Mouse (Mus musculus): ENCODE measurements around the gene Dpep3. TPM values are rescaled to one million over a fixed set of nuclear protein-coding genes. Genes with fewer than 3 reads are reported as not detected.

Gene Dpep3
- polyA plus RNA-seq, 1 experiment, result 0.05 TPM

- TF ChIP-seq CTCF (conservative IDR thresholded peaks at IDR 0.05; ENCODE audit: insufficient read depth, insufficient read length, low read depth, low read length) (no peak), POLR2A (IDR thresholded peaks at IDR 0.05; ENCODE audit: low read depth, low read length) (no peak)
- Histone ChIP-seq H3K27me3 (replicated peaks; ENCODE audit: control insufficient read depth, insufficient read depth, low read length) (no peaks in the 10 kb centered on the region), H3K36me3 (ENCODE audit: control insufficient read depth, insufficient read depth, low read length) (no peaks in the 10 kb centered on the region), H3K27ac (ENCODE audit: insufficient read depth, low read depth, low read length) (peak overlapping the region; percentile 66), H3K4me3 (ENCODE audit: insufficient read depth, low read depth, low read length) (no peak overlapping the region), H3K4me1 (ENCODE audit: control insufficient read depth, insufficient read depth, low read length) (peaks cover 6% of the 10 kb centered on the region; the same call in 1 of the 2 replicates)
- 22% methylated on average over 7 of the region's 7 CpGs for WGBS
- DNase-seq, result peak; percentile 64
Measured at GRCm38 (mm10) chr8:105951057-105951659, 28.1 kb downstream of the Dpep3 start.

- 63% methylated on average over 10 of the region's 10 CpGs for WGBS
Measured at GRCm38 (mm10) chr8:105949350-105949749, 29.9 kb downstream of the Dpep3 start.

GRCm38 (mm10) chr8:105943321-105943739, 35.9 kb downstream of the Dpep3 start, which contains the start of gene Lcat:
Gene Lcat (minus strand): TSS chr8:105943382.
- DNase-seq, result no peak
- no peak for TF ChIP-seq POLR2A (IDR thresholded peaks at IDR 0.05; ENCODE audit: low read depth, low read length)
- no peak for TF ChIP-seq CTCF (conservative IDR thresholded peaks at IDR 0.05; ENCODE audit: insufficient read depth, insufficient read length, low read depth, low read length)
- H3K27ac ChIP-seq (ENCODE audit: insufficient read depth, low read depth, low read length), result no peak within 1 kb of the TSS
- 91% methylated on average over 8 of the region's 8 CpGs for WGBS
- no peak within 1 kb of the TSS for H3K4me3 ChIP-seq (ENCODE audit: insufficient read depth, low read depth, low read length)
- no peaks in the 10 kb centered on the region for H3K4me1 ChIP-seq (ENCODE audit: control insufficient read depth, insufficient read depth, low read length)
- H3K36me3 ChIP-seq (ENCODE audit: control insufficient read depth, insufficient read depth, low read length), result no peaks in the 10 kb centered on the region
- H3K27me3 ChIP-seq (replicated peaks; ENCODE audit: control insufficient read depth, insufficient read depth, low read length), result no peaks in the 10 kb centered on the region

More at GRCm38 (mm10) chr8:105949350-105949749, 29.9 kb downstream of the Dpep3 start:
- DNase-seq, result peak; percentile 21
- TF ChIP-seq CTCF (conservative IDR thresholded peaks at IDR 0.05; ENCODE audit: insufficient read depth, insufficient read length, low read depth, low read length) (no peak), POLR2A (IDR thresholded peaks at IDR 0.05; ENCODE audit: low read depth, low read length) (no peak)
- Histone ChIP-seq H3K36me3 (ENCODE audit: control insufficient read depth, insufficient read depth, low read length) (no peaks in the 10 kb centered on the region), H3K27me3 (replicated peaks; ENCODE audit: control insufficient read depth, insufficient read depth, low read length) (no peaks in the 10 kb centered on the region), H3K27ac (ENCODE audit: insufficient read depth, low read depth, low read length) (no peak overlapping the region), H3K4me3 (ENCODE audit: insufficient read depth, low read depth, low read length) (no peak overlapping the region), H3K4me1 (ENCODE audit: control insufficient read depth, insufficient read depth, low read length) (peaks cover 6% of the 10 kb centered on the region; the same call in 1 of the 2 replicates)

GRCm38 (mm10) chr8:105942542-105942941, 36.7 kb downstream of the Dpep3 start:
- Histone ChIP-seq H3K4me1 (ENCODE audit: control insufficient read depth, insufficient read depth, low read length) (no peaks in the 10 kb centered on the region; the same call in 1 of the 2 replicates), H3K4me3 (ENCODE audit: insufficient read depth, low read depth, low read length) (no peak overlapping the region), H3K36me3 (ENCODE audit: control insufficient read depth, insufficient read depth, low read length) (no peaks in the 10 kb centered on the region), H3K27ac (ENCODE audit: insufficient read depth, low read depth, low read length) (no peak overlapping the region), H3K27me3 (replicated peaks; ENCODE audit: control insufficient read depth, insufficient read depth, low read length) (no peaks in the 10 kb centered on the region)
- no peak for TF ChIP-seq CTCF (conservative IDR thresholded peaks at IDR 0.05; ENCODE audit: insufficient read depth, insufficient read length, low read depth, low read length)
- TF ChIP-seq POLR2A (IDR thresholded peaks at IDR 0.05; ENCODE audit: low read depth, low read length), result no peak
- no peak for DNase-seq
- 82% methylated on average over 5 of the region's 5 CpGs for WGBS

DNA sequence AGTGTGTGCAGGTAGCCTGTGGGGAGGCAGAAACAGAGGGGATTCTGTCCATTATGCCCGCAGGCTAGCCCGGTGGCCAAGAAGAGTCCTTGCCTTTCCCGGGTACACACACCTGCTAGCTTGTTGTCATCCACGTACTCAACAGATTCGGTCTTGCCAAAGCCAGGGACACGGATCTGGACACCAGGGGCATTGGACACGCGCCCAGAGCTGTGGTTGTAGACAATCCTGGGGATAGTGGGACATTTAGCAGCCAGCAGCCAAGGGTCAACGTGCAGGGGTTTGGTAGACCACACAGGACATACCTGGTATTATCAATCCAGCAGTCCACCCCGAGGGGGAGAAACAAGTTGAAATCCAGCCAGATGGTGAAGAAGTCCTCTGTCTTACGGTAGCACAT, 37.2 kb downstream of the Dpep3 start:
- no peak overlapping the region for H3K27ac ChIP-seq (ENCODE audit: insufficient read depth, low read depth, low read length)
- WGBS, result 94% methylated on average over 11 of the region's 11 CpGs
- H3K36me3 ChIP-seq (ENCODE audit: control insufficient read depth, insufficient read depth, low read length), result no peaks in the 10 kb centered on the region
- H3K27me3 ChIP-seq (replicated peaks; ENCODE audit: control insufficient read depth, insufficient read depth, low read length), result no peaks in the 10 kb centered on the region
- no peak for TF ChIP-seq CTCF (conservative IDR thresholded peaks at IDR 0.05; ENCODE audit: insufficient read depth, insufficient read length, low read depth, low read length)
- no peak for TF ChIP-seq POLR2A (IDR thresholded peaks at IDR 0.05; ENCODE audit: low read depth, low read length)
- DNase-seq, result no peak
- no peaks in the 10 kb centered on the region; the same call in 1 of the 2 replicates for H3K4me1 ChIP-seq (ENCODE audit: control insufficient read depth, insufficient read depth, low read length)
- no peak overlapping the region for H3K4me3 ChIP-seq (ENCODE audit: insufficient read depth, low read depth, low read length)

- H3K27ac ChIP-seq (ENCODE audit: insufficient read depth, low read depth, low read length), result peak within 1 kb of the TSS; percentile 79
- WGBS, result 13% methylated on average over 4 of the region's 4 CpGs
- no peaks in the 10 kb centered on the region for H3K27me3 ChIP-seq (replicated peaks; ENCODE audit: control insufficient read depth, insufficient read depth, low read length)
- H3K4me3 ChIP-seq (ENCODE audit: insufficient read depth, low read depth, low read length), result peak within 1 kb of the TSS; percentile 91
- no peak for TF ChIP-seq POLR2A (IDR thresholded peaks at IDR 0.05; ENCODE audit: low read depth, low read length)
- 0 out of 2 replicates have a peak, but pooled peaks have one; percentile 4 for TF ChIP-seq CTCF (conservative IDR thresholded peaks at IDR 0.05; ENCODE audit: insufficient read depth, insufficient read length, low read depth, low read length)
- H3K4me1 ChIP-seq (ENCODE audit: control insufficient read depth, insufficient read depth, low read length), result peaks cover 4% of the 10 kb centered on the region; the same call in 1 of the 2 replicates
- H3K36me3 ChIP-seq (ENCODE audit: control insufficient read depth, insufficient read depth, low read length), result no peaks in the 10 kb centered on the region
- peak; percentile 42 for DNase-seq
Measured at GRCm38 (mm10) chr8:105938306-105938669, 40.9 kb downstream of the Dpep3 start, which contains the start of gene Psmb10. Gene Psmb10 (minus strand): TSS chr8:105938444.

DNA sequence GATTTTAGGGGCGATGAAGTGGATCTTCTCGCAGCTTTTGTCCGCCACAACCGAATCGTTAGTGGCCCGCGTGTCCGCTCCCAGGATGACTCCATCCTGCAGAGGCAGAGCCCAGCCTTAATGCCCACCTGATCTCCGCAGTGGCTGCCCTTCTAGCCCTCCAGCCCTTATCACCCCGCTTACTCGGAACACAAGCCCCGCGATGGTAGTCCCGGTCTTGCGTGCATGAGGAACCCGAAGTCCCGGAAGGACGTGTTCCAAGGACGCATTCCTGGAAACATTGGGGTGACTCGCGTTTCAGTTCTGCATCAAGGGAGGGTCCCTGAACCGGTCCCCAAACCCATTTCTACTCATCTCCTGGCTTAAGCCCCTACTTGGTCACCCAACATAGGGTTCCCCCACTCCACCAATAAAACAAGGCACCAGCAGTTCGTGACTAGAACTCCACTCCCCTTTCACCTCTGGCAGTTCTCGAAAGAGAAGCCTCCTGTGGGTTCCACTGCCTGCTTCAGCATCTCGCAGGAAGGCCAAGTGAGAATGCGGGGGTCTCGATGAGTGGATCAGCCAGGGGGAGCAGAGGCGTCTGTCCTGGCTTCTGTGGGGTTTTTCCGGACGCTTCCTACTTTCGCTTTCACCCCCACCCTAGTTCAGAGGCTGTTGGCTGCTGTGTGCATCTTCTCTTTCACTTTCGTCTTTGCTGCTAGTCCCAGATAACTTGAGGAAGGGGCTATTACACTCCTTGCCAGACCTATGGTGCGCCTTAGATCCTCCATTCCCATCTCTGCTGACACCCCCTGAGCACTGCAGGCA, 41.5 kb downstream of the Dpep3 start:
- peak overlapping the region; percentile 79 for H3K27ac ChIP-seq (ENCODE audit: insufficient read depth, low read depth, low read length)
- under 1% methylated on average over 33 of the region's 33 CpGs for WGBS
- H3K4me3 ChIP-seq (ENCODE audit: insufficient read depth, low read depth, low read length), result peak overlapping the region; percentile 91
- H3K36me3 ChIP-seq (ENCODE audit: control insufficient read depth, insufficient read depth, low read length), result no peaks in the 10 kb centered on the region
- TF ChIP-seq POLR2A (IDR thresholded peaks at IDR 0.05; ENCODE audit: low read depth, low read length), result no peak
- TF ChIP-seq CTCF (conservative IDR thresholded peaks at IDR 0.05; ENCODE audit: insufficient read depth, insufficient read length, low read depth, low read length), result no peak
- H3K27me3 ChIP-seq (replicated peaks; ENCODE audit: control insufficient read depth, insufficient read depth, low read length), result no peaks in the 10 kb centered on the region
- peaks cover 4% of the 10 kb centered on the region; the same call in 1 of the 2 replicates for H3K4me1 ChIP-seq (ENCODE audit: control insufficient read depth, insufficient read depth, low read length)
- peak; percentile 69 for DNase-seq
